Mouse (Mus musculus) spleen, adult 2 months (tissue): ENCODE results near the gene Saysd1.

Experiments used
- CTCF ChIP-seq: fragments of 200-500 bp; IDR thresholded peaks from 2 replicates; pipeline ENCODE4 v1.5.1; 2011; ENCODE audit warnings: mild to moderate bottlenecking, inconsistent platforms; ENCODE audit not compliant: insufficient read depth, insufficient read length, insufficient replicate concordance; ENCODE audit errors: extremely low read depth
- POLR2A ChIP-seq: fragments of 200-500 bp; IDR thresholded peaks from 2 replicates; pipeline ENCODE4 v1.6.1; 2011; ENCODE audit warnings: low read depth, low read length, inconsistent platforms

GRCm38 (mm10) chr14:20168478-20168877 lies 30.1 kb upstream of the Saysd1 start:
- TF ChIP-seq CTCF (no peak), POLR2A (no peak)
